ENCODE assay signal across 20 mouse cellular contexts in the genomic region with DNA sequence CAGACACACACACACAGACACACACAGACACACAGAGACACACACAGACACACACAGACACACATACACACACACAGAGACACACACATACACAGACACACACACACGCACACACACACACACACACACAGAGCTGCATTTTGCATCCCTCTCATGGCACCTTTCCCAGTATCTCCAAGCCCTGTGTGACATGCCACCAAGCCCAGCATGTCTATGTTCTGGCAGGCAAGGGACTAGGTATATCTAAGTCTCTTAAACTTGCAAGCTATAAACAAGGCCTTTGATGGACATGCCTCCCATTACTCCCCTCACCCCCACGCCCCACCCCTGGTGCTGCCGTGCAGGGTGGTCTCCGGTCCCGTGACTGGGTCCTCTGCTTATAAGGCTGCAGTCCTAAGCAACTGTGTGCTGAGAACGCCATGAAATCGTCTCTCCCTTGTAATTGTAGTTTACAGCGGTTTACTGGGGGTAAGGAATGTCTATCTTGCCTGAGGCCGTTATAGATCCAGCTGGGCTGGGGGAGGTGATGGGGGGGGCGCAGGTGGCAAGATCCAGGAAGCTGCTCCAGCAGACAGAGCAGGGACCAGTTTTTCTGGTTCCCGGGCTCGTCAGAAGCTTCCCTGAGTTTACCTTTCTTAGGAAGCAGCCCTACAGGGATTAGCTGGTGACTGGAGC. TPM values are rescaled to one million over a fixed set of nuclear protein-coding genes. Genes with fewer than 3 reads are reported as not detected.
DNase-seq lines count a peak whose midpoint lies in the region; ATAC-seq and TF ChIP-seq lines count a peak whose summit lies in the region.
"Had no signal": no experiment of that assay in that cellular context is flagged by ENCODE, and none has a peak within 500 bp of the region (broad histone marks: within the 10 kb centered on the region; RNA-seq: fewer than 3 reads in every experiment).

No protein-coding gene starts in this region.

- H3K4me1 ChIP-seq in kidney, postnatal 0 days (replicated peaks; ENCODE audit: insufficient read depth, low read length), result no peaks in the 10 kb centered on the region
- H3K4me1 ChIP-seq in embryonic facial prominence, embryonic 12.5 days, result peaks cover 6% of the 10 kb centered on the region
- 0 out of 2 replicates have a peak, but pooled peaks cover 4% of the 10 kb centered on the region for H3K4me1 ChIP-seq in intestine, embryonic 16.5 days (ENCODE audit: control insufficient read depth, insufficient read depth, low read length)
- no peaks in the 10 kb centered on the region for H3K4me1 ChIP-seq in stomach, embryonic 15.5 days
- H3K4me1 ChIP-seq in heart, adult 2 months (ENCODE audit: control insufficient read depth, insufficient read depth, low read length), result no peaks in the 10 kb centered on the region
- H3K4me1 ChIP-seq: heart, embryonic 12.5 days; lung, embryonic 15.5 days had no signal

- no peaks in the 10 kb centered on the region for H3K79me2 ChIP-seq in heart, adult 2 months (replicated peaks; ENCODE audit: control insufficient read depth, insufficient read depth, low read length)

- no peaks in the 10 kb centered on the region for H3K9me3 ChIP-seq in kidney, postnatal 0 days (replicated peaks; ENCODE audit: low read length)
- no peaks in the 10 kb centered on the region for H3K9me3 ChIP-seq in embryonic facial prominence, embryonic 12.5 days
- no peaks in the 10 kb centered on the region for H3K9me3 ChIP-seq in intestine, embryonic 16.5 days (ENCODE audit: control insufficient read depth, low read length)
- no peaks in the 10 kb centered on the region for H3K9me3 ChIP-seq in stomach, embryonic 15.5 days
- H3K9me3 ChIP-seq: heart, embryonic 12.5 days; lung, embryonic 15.5 days; neural tube, embryonic 13.5 days had no signal

- H3K4me2 ChIP-seq in kidney, postnatal 0 days (ENCODE audit: low read length), result no peak overlapping the region
- no peak overlapping the region for H3K4me2 ChIP-seq in embryonic facial prominence, embryonic 12.5 days (replicated peaks)
- H3K4me2 ChIP-seq in intestine, embryonic 16.5 days (ENCODE audit: low read depth, low read length), result no peak overlapping the region
- no peak overlapping the region; the same call in 1 of the 2 replicates for H3K4me2 ChIP-seq in stomach, embryonic 15.5 days
- H3K4me2 ChIP-seq: heart, embryonic 12.5 days; lung, embryonic 15.5 days; neural tube, embryonic 13.5 days had no signal

- H3K9ac ChIP-seq in kidney, postnatal 0 days (ENCODE audit: low read depth, low read length), result no peak overlapping the region
- no peak overlapping the region for H3K9ac ChIP-seq in embryonic facial prominence, embryonic 12.5 days
- H3K9ac ChIP-seq in intestine, embryonic 16.5 days (ENCODE audit: low read depth, low read length), result no peak overlapping the region
- H3K9ac ChIP-seq in stomach, embryonic 15.5 days, result no peak overlapping the region
- H3K9ac ChIP-seq in heart, adult 2 months (ENCODE audit: low read depth, low read length), result no peak overlapping the region
- H3K9ac ChIP-seq: heart, embryonic 12.5 days; lung, embryonic 15.5 days; neural tube, embryonic 13.5 days had no signal

- intact Hi-C loops in left cerebral cortex, postnatal 36 days (cut with DNase I), result loop anchor here (10.0 kb wide), 1 partner anchor 600 kb away; no protein-coding TSS in a partner anchor
- intact Hi-C loops in heart, adult 2 months (cut with DNase I), result no loop called here

- H3K4me3 ChIP-seq in kidney, postnatal 0 days (replicated peaks; ENCODE audit: low read depth, low read length), result no peak overlapping the region
- H3K4me3 ChIP-seq in embryonic facial prominence, embryonic 12.5 days, result no peak overlapping the region
- no peak overlapping the region for H3K4me3 ChIP-seq in intestine, embryonic 16.5 days (ENCODE audit: low read length)
- no peak overlapping the region for H3K4me3 ChIP-seq in stomach, embryonic 15.5 days (replicated peaks)
- no peak overlapping the region for H3K4me3 ChIP-seq in heart, adult 2 months
- H3K4me3 ChIP-seq: heart, embryonic 12.5 days; lung, embryonic 15.5 days; neural tube, embryonic 13.5 days had no signal

- TF ChIP-seq POLR2A in heart, adult 2 months (IDR thresholded peaks at IDR 0.05; ENCODE audit: insufficient read depth, low read depth, low read length), result no peak

- 17% methylated on average over 12 of the region's 12 CpGs for WGBS in kidney, postnatal 0 days
- 23% methylated on average over 12 of the region's 12 CpGs for WGBS in embryonic facial prominence, embryonic 12.5 days
- WGBS in intestine, embryonic 16.5 days, result 29% methylated on average over 12 of the region's 12 CpGs
- WGBS in stomach, embryonic 15.5 days, result 30% methylated on average over 12 of the region's 12 CpGs
- WGBS in heart, adult 2 months, result 56% methylated on average over 12 of the region's 12 CpGs

- 0 out of 2 replicates have a peak, but pooled peaks have one; percentile 25 for ATAC-seq in kidney, postnatal 0 days (replicated peaks; ENCODE audit: low FRiP score, low read depth)
- ATAC-seq in embryonic facial prominence, embryonic 12.5 days (ENCODE audit: insufficient number of reproducible peaks, insufficient read depth, low FRiP score, low TSS enrichment), result no peak
- peak; percentile 69; the same call in 1 of the 2 replicates for ATAC-seq in intestine, embryonic 16.5 days
- ATAC-seq in stomach, embryonic 15.5 days (ENCODE audit: insufficient read depth, low FRiP score, low read depth), result peak; percentile 54; the same call in 1 of the 2 replicates
- ATAC-seq: CD4-positive, CD25-positive, alpha-beta regulatory T cell, adult 4 months had no signal

- H3K27me3 ChIP-seq in kidney, postnatal 0 days (ENCODE audit: insufficient read depth, low read length), result no peaks in the 10 kb centered on the region
- no peaks in the 10 kb centered on the region for H3K27me3 ChIP-seq in embryonic facial prominence, embryonic 12.5 days
- no peaks in the 10 kb centered on the region for H3K27me3 ChIP-seq in intestine, embryonic 16.5 days (replicated peaks; ENCODE audit: control insufficient read depth, insufficient read depth, low read length)
- no peaks in the 10 kb centered on the region for H3K27me3 ChIP-seq in stomach, embryonic 15.5 days (replicated peaks)
- no peaks in the 10 kb centered on the region for H3K27me3 ChIP-seq in heart, adult 2 months (ENCODE audit: control insufficient read depth, insufficient read depth, low read length)
- H3K27me3 ChIP-seq: heart, embryonic 12.5 days; lung, embryonic 15.5 days had no signal

- no peak for TF ChIP-seq EP300 in heart, adult 2 months (IDR thresholded peaks at IDR 0.05; ENCODE audit: insufficient read depth, low read depth, low read length)

- H3K27ac ChIP-seq in kidney, postnatal 0 days, result no peak overlapping the region
- H3K27ac ChIP-seq in embryonic facial prominence, embryonic 12.5 days, result peak overlapping the region; percentile 37; the same call in 1 of the 2 replicates
- no peak overlapping the region for H3K27ac ChIP-seq in intestine, embryonic 16.5 days (ENCODE audit: low read length)
- H3K27ac ChIP-seq in stomach, embryonic 15.5 days, result no peak overlapping the region
- H3K27ac ChIP-seq in heart, adult 2 months, result no peak overlapping the region
- H3K27ac ChIP-seq: lung, embryonic 15.5 days; neural tube, embryonic 13.5 days had no signal

- DNase-seq in kidney, postnatal 0 days (ENCODE audit: low spot score), result no peak
- no peak for DNase-seq in kidney, postnatal 10 days
- no peak for DNase-seq in left cerebral cortex, postnatal 36 days (ENCODE audit: low spot score in 2 of 2)
- DNase-seq in frontal cortex, postnatal 10 days (ENCODE audit: low spot score in 2 of 2), result no peak
- no peak for DNase-seq in heart, adult 2 months
- DNase-seq: adrenal gland, postnatal 10 days; cerebellum, adult 9-10 months; gastrocnemius, postnatal 25 days; heart, postnatal 4 days; kidney, postnatal 4 days; thymus, postnatal 25 days had no signal

- H3K36me3 ChIP-seq in kidney, postnatal 0 days (ENCODE audit: insufficient read depth, low read length), result no peaks in the 10 kb centered on the region
- no peaks in the 10 kb centered on the region for H3K36me3 ChIP-seq in embryonic facial prominence, embryonic 12.5 days
- no peaks in the 10 kb centered on the region for H3K36me3 ChIP-seq in intestine, embryonic 16.5 days (ENCODE audit: control insufficient read depth, insufficient read depth, low read length)
- no peaks in the 10 kb centered on the region for H3K36me3 ChIP-seq in stomach, embryonic 15.5 days
- H3K36me3 ChIP-seq in heart, adult 2 months (ENCODE audit: control insufficient read depth, insufficient read depth, low read length), result no peaks in the 10 kb centered on the region
- H3K36me3 ChIP-seq: heart, embryonic 12.5 days; lung, embryonic 15.5 days; neural tube, embryonic 13.5 days had no signal

- no peak for TF ChIP-seq CTCF in kidney, postnatal 0 days (IDR thresholded peaks at IDR 0.05; ENCODE audit: low read depth)
- no peak for TF ChIP-seq CTCF in heart, adult 2 months (IDR thresholded peaks at IDR 0.05)

RNA-seq across cellular contexts. Expression of a gene that starts 12.5 kb away (rescaled TPM):
- polyA plus RNA-seq in kidney, postnatal 0 days (2015; fragmentation: Nextera tagmentation; extraction: Ambion mirVana), result 0.20 TPM in 1 of 2 replicates, not detected in the other
- 0.41 and 0.57 TPM in 2 replicates for polyA plus RNA-seq in embryonic facial prominence, embryonic 12.5 days (2016; fragmentation: Nextera tagmentation; extraction: Ambion mirVana)
- 0.20 TPM in 1 of 2 replicates, not detected in the other for polyA plus RNA-seq in intestine, embryonic 16.5 days (2015; fragmentation: Nextera tagmentation; extraction: Ambion mirVana)
- polyA plus RNA-seq in stomach, embryonic 15.5 days (2015; fragmentation: Nextera tagmentation; extraction: Ambion mirVana), result 0.19 TPM in 1 of 2 replicates, not detected in the other
- total RNA-seq in left cerebral cortex, postnatal 36 days (2021), result not detected
- not detected for total RNA-seq in heart, adult 2 months (2021)
- not detected in 2 replicates for polyA plus RNA-seq in heart, adult 2 months (2012; rRNA removed)

RNA-seq across cellular contexts. Expression of a gene that starts 26.4 kb away (rescaled TPM):
- 0.50 and 0.51 TPM in 2 replicates for polyA plus RNA-seq in kidney, postnatal 0 days (2015; fragmentation: Nextera tagmentation; extraction: Ambion mirVana)
- polyA plus RNA-seq in embryonic facial prominence, embryonic 12.5 days (2016; fragmentation: Nextera tagmentation; extraction: Ambion mirVana), result 2.2 and 2.6 TPM in 2 replicates
- 0.99 and 1.0 TPM in 2 replicates for polyA plus RNA-seq in intestine, embryonic 16.5 days (2015; fragmentation: Nextera tagmentation; extraction: Ambion mirVana)
- polyA plus RNA-seq in stomach, embryonic 15.5 days (2015; fragmentation: Nextera tagmentation; extraction: Ambion mirVana), result 1.4 and 1.7 TPM in 2 replicates
- not detected for total RNA-seq in left cerebral cortex, postnatal 36 days (2021)
- not detected for total RNA-seq in heart, adult 2 months (2021)
- polyA plus RNA-seq in heart, adult 2 months (2012; rRNA removed), result not detected in 2 replicates
- total RNA-seq: adrenal gland, postnatal 10 days; gastrocnemius, postnatal 25 days; heart, postnatal 4 days; liver, adult 2 months; megakaryocyte progenitor cell, adult 5-6 weeks had no signal
- polyA plus RNA-seq: liver, adult 2 months had no signal

RNA-seq across cellular contexts. Expression of a gene that starts 44.5 kb away (rescaled TPM):
- 73.2 and 83.9 TPM in 2 replicates for polyA plus RNA-seq in kidney, postnatal 0 days (2015; fragmentation: Nextera tagmentation; extraction: Ambion mirVana)
- 67.8 and 74.1 TPM in 2 replicates for polyA plus RNA-seq in embryonic facial prominence, embryonic 12.5 days (2016; fragmentation: Nextera tagmentation; extraction: Ambion mirVana)
- 78.1 and 79.4 TPM in 2 replicates for polyA plus RNA-seq in intestine, embryonic 16.5 days (2015; fragmentation: Nextera tagmentation; extraction: Ambion mirVana)
- 69.3 and 69.4 TPM in 2 replicates for polyA plus RNA-seq in stomach, embryonic 15.5 days (2015; fragmentation: Nextera tagmentation; extraction: Ambion mirVana)
- 10 to 100 TPM; 71.8 to 83.1 TPM for total RNA-seq in left cerebral cortex, postnatal 36 days (2021)
- total RNA-seq in heart, adult 2 months (2021), result 10 to 100 TPM; 27.2 to 28.6 TPM
- 22.3 and 30.6 TPM in 2 replicates for polyA plus RNA-seq in heart, adult 2 months (2012; rRNA removed)
